Mouse (Mus musculus) embryonic facial prominence, embryonic 11.5 days (tissue): Measurements from ENCODE around the gene Gm2a. TPM values are rescaled to one million over a fixed set of nuclear protein-coding genes. Genes with fewer than 3 reads are reported as not detected.

ENCODE experiments used
- ATAC-seq: fragments of 200-750 bp; cut with Nextera tagmentation; replicated peaks from 2 replicates; pipeline ENCODE4 v1.8.0; 2017; ENCODE audit warnings: low read depth; ENCODE audit not compliant: insufficient number of reproducible peaks, low FRiP score, low TSS enrichment
- DNase-seq: peaks from one replicate; pipeline ENCODE4 v3.0.0-alpha.2; 2015; ENCODE audit warnings: low spot score
- H3K27ac ChIP-seq: fragments of 300-500 bp; sonication (generic); replicated peaks from 2 replicates; pipeline ENCODE4 v1.5.1; 2014; ENCODE audit warnings: mild to moderate bottlenecking, low read depth, low read length, control low read depth
- H3K27me3 ChIP-seq: fragments of 300-500 bp; sonication (generic); 2 replicates; pipeline ENCODE4 v1.6.1; 2014; ENCODE audit warnings: mild to moderate bottlenecking, low read length, moderate library complexity, mixed read lengths; ENCODE audit not compliant: control insufficient read depth, insufficient read depth
- H3K36me3 ChIP-seq: fragments of 300-500 bp; sonication (generic); replicated peaks from 2 replicates; pipeline ENCODE4 v1.6.1; 2014; ENCODE audit warnings: low read depth, mild to moderate bottlenecking, low read length, moderate library complexity, mixed read lengths; ENCODE audit not compliant: control insufficient read depth, insufficient read depth
- H3K4me1 ChIP-seq: fragments of 300-500 bp; sonication (generic); 2 replicates; pipeline ENCODE4 v1.6.1; 2014; ENCODE audit warnings: low read length, mixed read lengths; ENCODE audit not compliant: control insufficient read depth, insufficient read depth
- H3K4me2 ChIP-seq: fragments of 300-500 bp; sonication (generic); 2 replicates; pipeline ENCODE4 v1.6.1; 2014; ENCODE audit warnings: low read depth, mild to moderate bottlenecking, control low read depth, low read length, moderate library complexity
- H3K4me3 ChIP-seq: fragments of 300-500 bp; sonication (generic); 2 replicates; pipeline ENCODE4 v1.5.1; 2014; ENCODE audit warnings: low read depth, low read length, control low read depth
- H3K9ac ChIP-seq: fragments of 300-500 bp; sonication (generic); replicated peaks from 2 replicates; pipeline ENCODE4 v1.6.1; 2014; ENCODE audit warnings: mild to moderate bottlenecking, control low read depth, low read length
- H3K9me3 ChIP-seq: fragments of 300-500 bp; sonication (generic); replicated peaks from 2 replicates; pipeline ENCODE4 v1.6.1; 2016; ENCODE audit warnings: mild to moderate bottlenecking, low read length, inconsistent platforms, mixed read lengths; ENCODE audit not compliant: control insufficient read depth
- WGBS: fragments of 180-500 bp; shearing (Covaris S2); extraction: QIAGEN DNeasy Blood & Tissue Kit; methylation state at CpG from one replicate; pipeline ENCODE4 v1.1.7; 2014; 5-methylcytosine and 5-hydroxymethylcytosine counted together
- polyA plus RNA-seq: library from polyadenylated mRNA; unstranded; fragments of >200 nt; fragmentation: Nextera tagmentation; extraction: Ambion mirVana; gene quantifications from 2 replicates; pipeline ENCODE4 v1.2.1, GENCODE M21; 2014

Gm2a gene
- polyA plus RNA-seq, 1 experiment from 2014 or later, result 12.3 TPM

- no peak overlapping the region for H3K4me3 ChIP-seq
- DNase-seq (no peak), ATAC-seq (no peak)
- no peaks in the 10 kb centered on the region for H3K36me3 ChIP-seq
- no peaks in the 10 kb centered on the region for H3K9me3 ChIP-seq
- H3K9ac ChIP-seq, result no peak overlapping the region
- no peaks in the 10 kb centered on the region for H3K27me3 ChIP-seq
- 64% methylated on average over 15 of the region's 15 CpGs for WGBS
- no peak overlapping the region for H3K4me2 ChIP-seq
- no peaks in the 10 kb centered on the region for H3K4me1 ChIP-seq
- no peak overlapping the region for H3K27ac ChIP-seq
Observed at GRCm38 (mm10) chr11:55136770-55137547, 39.0 kb downstream of the Gm2a start.

DNA sequence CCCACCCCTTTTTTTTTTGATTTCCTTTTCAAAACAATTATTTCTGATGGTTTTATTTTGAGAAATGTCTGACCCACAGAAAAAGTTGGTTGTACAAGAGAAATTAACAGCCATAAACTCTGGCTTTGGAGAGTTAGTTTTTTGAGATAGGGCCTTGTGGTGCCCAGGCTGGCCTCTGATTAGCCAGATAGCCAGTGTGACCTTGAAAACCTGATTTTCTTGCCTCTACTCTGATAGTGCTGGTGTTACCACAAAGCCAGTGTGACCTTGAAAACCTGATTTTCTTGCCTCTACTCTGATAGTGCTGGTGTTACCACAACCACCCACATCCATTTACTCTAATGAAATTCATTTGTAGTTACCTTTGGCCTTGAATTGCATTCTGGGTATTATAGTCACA, 39.7 kb downstream of the Gm2a start:
- Histone ChIP-seq H3K9me3 (no peaks in the 10 kb centered on the region), H3K4me2 (no peak overlapping the region), H3K9ac (no peak overlapping the region), H3K4me1 (no peaks in the 10 kb centered on the region), H3K27ac (no peak overlapping the region), H3K4me3 (no peak overlapping the region), H3K27me3 (no peaks in the 10 kb centered on the region), H3K36me3 (no peaks in the 10 kb centered on the region)
- DNase-seq (no peak), ATAC-seq (no peak)

- H3K36me3 ChIP-seq, result no peaks in the 10 kb centered on the region
- no peaks in the 10 kb centered on the region for H3K27me3 ChIP-seq
- WGBS, result 81% methylated on average over 4 of the region's 4 CpGs
- ATAC-seq (no peak), DNase-seq (no peak)
- no peak overlapping the region for H3K27ac ChIP-seq
- H3K4me1 ChIP-seq, result no peaks in the 10 kb centered on the region
- H3K4me2 ChIP-seq, result no peak overlapping the region
- no peak overlapping the region for H3K9ac ChIP-seq
- H3K4me3 ChIP-seq, result no peak overlapping the region
- H3K9me3 ChIP-seq, result no peaks in the 10 kb centered on the region
Observed at GRCm38 (mm10) chr11:55141502-55141901, 43.6 kb downstream of the Gm2a start.

DNA sequence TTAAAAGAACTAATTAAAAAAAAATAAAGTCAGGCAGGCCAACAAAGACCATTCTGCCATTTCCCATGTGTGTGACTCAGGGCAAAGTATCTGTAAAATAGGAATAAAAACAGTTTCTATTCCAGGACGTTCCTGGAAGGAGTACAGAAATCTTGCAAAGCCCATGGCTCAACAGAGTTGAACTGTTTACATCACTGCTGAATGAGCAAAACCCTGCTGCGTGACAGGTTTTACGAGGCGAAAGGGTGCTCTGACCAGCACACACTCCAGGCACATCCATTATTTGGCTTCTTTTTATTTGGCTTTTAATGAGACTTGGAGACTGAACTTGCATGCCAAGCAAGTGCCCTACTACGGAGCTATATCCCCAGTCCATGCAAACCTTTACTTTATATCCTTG, 46.1 kb downstream of the Gm2a start:
- Histone ChIP-seq H3K27me3 (no peaks in the 10 kb centered on the region), H3K9me3 (no peaks in the 10 kb centered on the region), H3K27ac (no peak overlapping the region), H3K4me1 (no peaks in the 10 kb centered on the region), H3K4me2 (no peak overlapping the region), H3K9ac (no peak overlapping the region), H3K36me3 (no peaks in the 10 kb centered on the region), H3K4me3 (no peak overlapping the region)
- DNase-seq, result no peak
- WGBS, result 72% methylated on average over 5 of the region's 5 CpGs
- ATAC-seq, result no peak

DNA sequence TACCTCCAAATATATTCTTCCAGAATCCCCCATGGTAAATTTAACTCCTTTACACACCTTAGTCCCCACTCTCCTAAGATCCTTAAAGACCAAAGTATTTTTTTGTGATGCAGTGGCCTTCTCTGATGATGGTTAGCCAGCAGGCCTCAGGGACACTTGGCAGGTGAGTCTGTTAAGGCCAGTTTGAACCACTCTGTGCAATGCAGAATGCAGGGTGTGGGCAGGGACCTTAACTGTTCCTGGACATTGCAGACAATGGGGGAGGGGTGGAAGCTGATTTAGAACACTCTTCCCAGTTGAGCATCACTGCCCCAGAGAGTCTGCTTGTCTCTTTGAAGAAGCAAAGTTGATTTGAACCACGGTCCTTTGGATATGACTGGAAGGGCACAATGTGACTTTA, 48.9 kb downstream of the Gm2a start:
- H3K9ac ChIP-seq, result no peak overlapping the region
- no peak overlapping the region for H3K4me3 ChIP-seq
- H3K27me3 ChIP-seq, result no peaks in the 10 kb centered on the region
- no peak overlapping the region for H3K4me2 ChIP-seq
- no peaks in the 10 kb centered on the region for H3K36me3 ChIP-seq
- no peak for ATAC-seq
- H3K4me1 ChIP-seq, result no peaks in the 10 kb centered on the region
- H3K9me3 ChIP-seq, result no peaks in the 10 kb centered on the region
- H3K27ac ChIP-seq, result no peak overlapping the region
- 87% methylated on average over 1 of the region's 1 CpGs for WGBS
- no peak for DNase-seq

- DNase-seq (no peak), ATAC-seq (no peak)
- Histone ChIP-seq H3K9ac (no peak overlapping the region), H3K36me3 (no peaks in the 10 kb centered on the region), H3K27ac (no peak overlapping the region), H3K4me3 (no peak overlapping the region), H3K9me3 (no peaks in the 10 kb centered on the region), H3K27me3 (no peaks in the 10 kb centered on the region), H3K4me2 (no peak overlapping the region), H3K4me1 (no peaks in the 10 kb centered on the region)
- 68% methylated on average over 6 of the region's 6 CpGs for WGBS
Observed at GRCm38 (mm10) chr11:55147423-55147822, 49.5 kb downstream of the Gm2a start.

DNA sequence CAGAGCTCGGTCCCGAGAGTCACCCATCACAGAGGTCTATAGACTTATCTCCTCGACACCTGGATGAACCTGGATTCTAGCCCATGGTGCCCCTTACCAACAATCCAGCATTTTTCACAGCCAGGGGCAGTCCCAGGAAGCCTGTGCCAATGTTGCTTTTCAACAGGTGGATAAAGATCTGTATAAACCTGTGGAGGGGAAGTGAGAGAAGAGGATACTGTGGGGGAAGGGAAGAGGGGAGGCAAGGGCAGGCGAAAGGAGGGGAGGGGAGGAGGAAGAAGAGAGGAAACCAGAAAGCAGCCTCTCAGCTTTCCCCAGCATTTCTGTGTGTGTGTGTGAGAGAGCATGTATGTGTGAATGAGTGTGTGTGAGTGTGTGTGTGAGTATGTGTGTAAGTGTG, 50.5 kb downstream of the Gm2a start:
- Histone ChIP-seq H3K27me3 (no peaks in the 10 kb centered on the region), H3K4me1 (no peaks in the 10 kb centered on the region), H3K4me3 (no peak overlapping the region), H3K27ac (no peak overlapping the region), H3K9ac (no peak overlapping the region), H3K9me3 (no peaks in the 10 kb centered on the region), H3K4me2 (no peak overlapping the region), H3K36me3 (no peaks in the 10 kb centered on the region)
- no peak for DNase-seq
- no peak for ATAC-seq
- WGBS, result 77% methylated on average over 4 of the region's 4 CpGs

DNA sequence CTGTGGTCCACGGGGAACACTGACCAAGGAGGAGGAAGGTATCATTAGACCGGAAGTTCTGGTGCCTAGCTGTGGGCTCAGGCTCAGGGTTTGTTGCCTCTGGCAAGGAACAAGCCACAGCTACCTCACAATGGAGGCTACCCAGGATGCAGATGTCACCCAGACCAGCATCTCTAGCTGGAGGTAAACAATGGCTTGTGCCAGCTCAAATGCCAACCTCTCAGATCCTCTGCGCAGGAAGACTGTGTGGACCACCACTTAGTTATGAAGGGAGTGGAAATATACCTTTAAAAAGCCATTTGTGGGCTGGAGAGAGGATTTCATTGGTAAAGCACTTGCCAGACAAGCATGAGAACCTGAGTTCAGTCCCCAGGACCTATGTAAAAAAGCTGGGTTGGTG, 53.7 kb downstream of the Gm2a start, which contains the start of gene Slc36a3:
TSS of gene Slc36a3 (minus strand) at position 101 of the 400 bp plus-strand sequence.
- H3K27me3 ChIP-seq, result no peaks in the 10 kb centered on the region
- WGBS, result 82% methylated on average over 3 of the region's 3 CpGs
- no peak within 1 kb of the TSS for H3K9ac ChIP-seq

More for the DNA sequence above, 53.7 kb downstream of the Gm2a start, which contains the start of gene Slc36a3:
- H3K36me3 ChIP-seq, result no peaks in the 10 kb centered on the region
- ATAC-seq, result no peak
- H3K4me2 ChIP-seq, result no peak within 1 kb of the TSS
- no peak for DNase-seq
- no peak within 1 kb of the TSS for H3K4me3 ChIP-seq
- H3K4me1 ChIP-seq, result no peaks in the 10 kb centered on the region
- no peaks in the 10 kb centered on the region for H3K9me3 ChIP-seq
- no peak within 1 kb of the TSS for H3K27ac ChIP-seq
